Comparison of ENCODE assay signal across 19 mouse cellular contexts in genomic region chr6:98190745-98191442, GRCm38 (mm10).
A peak's percentile ranks its signal among the peaks of the same experiment; 100 is the strongest.
DNase-seq lines count a peak whose midpoint lies in the region; ATAC-seq and TF ChIP-seq lines count a peak whose summit lies in the region.
"Had no signal": no experiment of that assay in that cellular context is flagged by ENCODE, and none has a peak within 500 bp of the region (broad histone marks: within the 10 kb centered on the region; RNA-seq: fewer than 3 reads in every experiment).

No protein-coding gene starts in this region.

- TF ChIP-seq CTCF in lung, postnatal 0 days (IDR thresholded peaks at IDR 0.05): no peak
- TF ChIP-seq CTCF in heart, adult 2 months (IDR thresholded peaks at IDR 0.05): no peak

- H3K79me2 ChIP-seq in heart, adult 2 months (replicated peaks; ENCODE audit: control insufficient read depth, insufficient read depth, low read length): no peaks in the 10 kb centered on the region

- H3K27ac ChIP-seq in lung, postnatal 0 days (ENCODE audit: low read length): no peak overlapping the region
- H3K27ac ChIP-seq in limb, embryonic 14.5 days (replicated peaks; ENCODE audit: low read depth, low read length): peak overlapping the region; percentile 39
- H3K27ac ChIP-seq in heart, adult 2 months: no peak overlapping the region
- H3K27ac ChIP-seq: embryonic facial prominence, embryonic 12.5 days; forebrain, embryonic 13.5 days; heart, embryonic 13.5 days; hindbrain, embryonic 15.5 days had no signal

- TF ChIP-seq POLR2A in limb, embryonic 14.5 days (IDR thresholded peaks at IDR 0.05; ENCODE audit: borderline replicate concordance, extremely low read depth, insufficient read depth, insufficient read length): no peak
- no peak for TF ChIP-seq POLR2A in heart, adult 2 months (IDR thresholded peaks at IDR 0.05; ENCODE audit: insufficient read depth, low read depth, low read length)

- intact Hi-C loops in heart, adult 2 months (cut with DNase I): no loop called here

- no peak overlapping the region for H3K9ac ChIP-seq in lung, postnatal 0 days (replicated peaks; ENCODE audit: low read depth)
- H3K9ac ChIP-seq in limb, embryonic 14.5 days (ENCODE audit: low read depth, low read length, severe bottlenecking): no peak overlapping the region
- H3K9ac ChIP-seq in heart, adult 2 months (ENCODE audit: low read depth, low read length): no peak overlapping the region
- H3K9ac ChIP-seq: embryonic facial prominence, embryonic 12.5 days; forebrain, embryonic 13.5 days; forebrain, postnatal 0 days; heart, embryonic 13.5 days; hindbrain, embryonic 15.5 days had no signal

- no peaks in the 10 kb centered on the region for H3K4me1 ChIP-seq in lung, postnatal 0 days (ENCODE audit: insufficient read depth, low read depth, low read length)
- H3K4me1 ChIP-seq in limb, embryonic 14.5 days (ENCODE audit: control insufficient read depth, insufficient read depth, low read length): peaks cover 18% of the 10 kb centered on the region
- no peaks in the 10 kb centered on the region for H3K4me1 ChIP-seq in heart, adult 2 months (ENCODE audit: control insufficient read depth, insufficient read depth, low read length)
- H3K4me1 ChIP-seq: embryonic facial prominence, embryonic 12.5 days; forebrain, embryonic 13.5 days; heart, embryonic 13.5 days; hindbrain, embryonic 15.5 days had no signal

- H3K27me3 ChIP-seq in lung, postnatal 0 days (replicated peaks; ENCODE audit: insufficient read depth, low read length): no peaks in the 10 kb centered on the region
- no peaks in the 10 kb centered on the region for H3K27me3 ChIP-seq in limb, embryonic 14.5 days (ENCODE audit: control insufficient read depth, insufficient read depth, low read length)
- no peaks in the 10 kb centered on the region for H3K27me3 ChIP-seq in heart, adult 2 months (ENCODE audit: control insufficient read depth, insufficient read depth, low read length)
- H3K27me3 ChIP-seq: embryonic facial prominence, embryonic 12.5 days; forebrain, embryonic 13.5 days; heart, embryonic 13.5 days; hindbrain, embryonic 15.5 days had no signal

- DNase-seq in lung, postnatal 0 days (ENCODE audit: low spot score): peak; percentile 30
- no peak for DNase-seq in lung, postnatal 25 days (ENCODE audit: low spot score)
- peak; percentile 78 for DNase-seq in limb, embryonic 14.5 days (ENCODE audit: low spot score)
- peak; percentile 5 to 29 for DNase-seq in lung, postnatal 4 days
- no peak for DNase-seq in heart, adult 2 months
- DNase-seq in heart, adult 11 months: no peak
- DNase-seq: adrenal gland, adult 2 months; adrenal gland, postnatal 25 days; cerebellum, adult 18-20 months; cerebellum, adult 9-11 months; cerebellum, postnatal 36 days; embryo, embryonic 11 days; forebrain, postnatal 0 days; gastrocnemius, postnatal 14 days; heart, postnatal 36 days had no signal

- ATAC-seq in lung, postnatal 0 days: no peak
- ATAC-seq in limb, embryonic 14.5 days (ENCODE audit: low FRiP score, low read depth): peak; percentile 83
- ATAC-seq: forebrain, embryonic 13.5 days; forebrain, postnatal 0 days had no signal

- H3K9me3 ChIP-seq in lung, postnatal 0 days (ENCODE audit: low read length): no peaks in the 10 kb centered on the region
- H3K9me3 ChIP-seq in limb, embryonic 14.5 days (ENCODE audit: control insufficient read depth, low read length): no peaks in the 10 kb centered on the region
- H3K9me3 ChIP-seq: embryonic facial prominence, embryonic 12.5 days; forebrain, embryonic 13.5 days; heart, embryonic 13.5 days; hindbrain, embryonic 15.5 days had no signal

- TF ChIP-seq EP300 in lung, postnatal 0 days (IDR thresholded peaks at IDR 0.05): no peak
- TF ChIP-seq EP300 in heart, adult 2 months (IDR thresholded peaks at IDR 0.05; ENCODE audit: insufficient read depth, low read depth, low read length): no peak

- 36% methylated on average over 8 of the region's 8 CpGs for WGBS in lung, postnatal 0 days
- 23% methylated on average over 8 of the region's 8 CpGs for WGBS in limb, embryonic 14.5 days
- WGBS in heart, adult 2 months: 73% methylated on average over 8 of the region's 8 CpGs

- no peak overlapping the region for H3K4me2 ChIP-seq in lung, postnatal 0 days (replicated peaks; ENCODE audit: low read depth, low read length)
- H3K4me2 ChIP-seq in limb, embryonic 14.5 days (replicated peaks; ENCODE audit: low read depth, low read length, severe bottlenecking): 0 out of 2 replicates have a peak overlapping the region, but pooled peaks have one; percentile 5
- H3K4me2 ChIP-seq: embryonic facial prominence, embryonic 12.5 days; forebrain, embryonic 13.5 days; heart, embryonic 13.5 days; hindbrain, embryonic 15.5 days had no signal

- H3K4me3 ChIP-seq in lung, postnatal 0 days (ENCODE audit: low read depth, low read length): no peak overlapping the region
- no peak overlapping the region for H3K4me3 ChIP-seq in limb, embryonic 14.5 days (replicated peaks; ENCODE audit: low read length)
- no peak overlapping the region for H3K4me3 ChIP-seq in heart, adult 2 months
- H3K4me3 ChIP-seq: embryonic facial prominence, embryonic 12.5 days; forebrain, embryonic 13.5 days; heart, embryonic 13.5 days; hindbrain, embryonic 15.5 days had no signal

- no peaks in the 10 kb centered on the region for H3K36me3 ChIP-seq in lung, postnatal 0 days (ENCODE audit: insufficient read depth, low read length)
- H3K36me3 ChIP-seq in limb, embryonic 14.5 days (ENCODE audit: control insufficient read depth, insufficient read depth, low read length): no peaks in the 10 kb centered on the region
- H3K36me3 ChIP-seq in heart, adult 2 months (ENCODE audit: control insufficient read depth, insufficient read depth, low read length): no peaks in the 10 kb centered on the region
- H3K36me3 ChIP-seq: embryonic facial prominence, embryonic 12.5 days; heart, embryonic 13.5 days; hindbrain, embryonic 15.5 days had no signal

Comparison
In these comparisons a context has a peak if more than half of its experiments do, and no peak if none do; other contexts are left out.
1. DNase-seq: peak in lung, postnatal 0 days (single experiment), limb, embryonic 14.5 days (single experiment) and lung, postnatal 4 days (2 of 2); none in lung, postnatal 25 days (single experiment), heart, adult 2 months (0 of 2) and heart, adult 11 months (single experiment).